In the genomic region with DNA sequence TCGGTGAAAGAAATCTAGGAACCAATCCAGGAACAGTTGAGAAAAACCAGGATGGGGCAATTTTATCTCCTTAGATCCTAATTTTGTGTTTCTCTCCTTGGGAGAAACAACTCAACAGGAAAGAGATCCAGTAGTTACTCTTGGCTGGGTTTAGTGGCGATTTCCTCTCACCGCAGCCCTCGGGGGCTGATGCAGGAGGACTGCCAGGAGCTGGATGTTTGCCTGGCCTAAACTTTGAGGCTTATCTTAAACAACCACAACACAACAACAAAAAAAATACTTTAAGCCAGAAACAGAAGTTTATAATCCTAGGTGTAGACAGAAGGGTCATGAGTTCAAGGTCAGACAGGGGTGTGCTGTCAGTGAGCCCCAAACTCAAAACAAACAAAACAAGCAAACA, we compare ENCODE assay signal across 25 mouse cellular contexts. TPM values are rescaled to one million over a fixed set of nuclear protein-coding genes. Genes with fewer than 3 reads are reported as not detected.
"Had no signal": no experiment of that assay in that cellular context is flagged by ENCODE, and none has a peak within 500 bp of the region (broad histone marks: within the 10 kb centered on the region; RNA-seq: fewer than 3 reads in every experiment).

No protein-coding gene starts in this region.

- H3K4me2 ChIP-seq: limb, embryonic 12.5 days; liver, embryonic 13.5 days; lung, embryonic 15.5 days; midbrain, embryonic 11.5 days; midbrain, embryonic 15.5 days; neural tube, embryonic 12.5 days; stomach, embryonic 15.5 days had no signal

- H3K4me1 ChIP-seq: limb, embryonic 12.5 days; lung, embryonic 15.5 days; stomach, embryonic 15.5 days had no signal

- H3K4me3 ChIP-seq: limb, embryonic 12.5 days; liver, embryonic 13.5 days; lung, embryonic 15.5 days; megakaryocyte, embryonic 14.5 days; midbrain, embryonic 15.5 days; neural tube, embryonic 12.5 days; stomach, embryonic 15.5 days had no signal

- H3K27ac ChIP-seq: limb, embryonic 12.5 days; liver, embryonic 13.5 days; lung, embryonic 15.5 days; macrophage; midbrain, embryonic 15.5 days; neural tube, embryonic 12.5 days; stomach, embryonic 15.5 days had no signal

- H3K36me3 ChIP-seq: limb, embryonic 12.5 days; liver, embryonic 13.5 days; lung, embryonic 15.5 days; midbrain, embryonic 15.5 days; neural tube, embryonic 12.5 days; stomach, embryonic 15.5 days had no signal

- ATAC-seq: liver, postnatal 0 days; midbrain, embryonic 15.5 days had no signal

- H3K27me3 ChIP-seq: limb, embryonic 12.5 days; liver, embryonic 13.5 days; lung, embryonic 15.5 days; midbrain, embryonic 15.5 days; neural tube, embryonic 12.5 days; stomach, embryonic 15.5 days had no signal

- H3K9ac ChIP-seq: limb, embryonic 12.5 days; liver, embryonic 13.5 days; liver, postnatal 0 days; lung, embryonic 15.5 days; midbrain, embryonic 15.5 days; neural tube, embryonic 12.5 days; stomach, embryonic 15.5 days had no signal

- H3K9me3 ChIP-seq: limb, embryonic 12.5 days; liver, embryonic 13.5 days; lung, embryonic 15.5 days; megakaryocyte, embryonic 14.5 days; midbrain, embryonic 15.5 days; neural tube, embryonic 12.5 days; stomach, embryonic 15.5 days had no signal

- DNase-seq: kidney, adult 9 months; kidney, postnatal 14 days; layer of hippocampus, postnatal 36 days; liver; liver, embryonic 13.5 days; liver, postnatal 0 days; lung, postnatal 14 days; right cerebral cortex, postnatal 14 days; thymus, postnatal 4 days had no signal

RNA-seq across cellular contexts. Expression of a gene that starts 3.6 kb away (rescaled TPM):
- total RNA-seq: layer of hippocampus, adult 8-10 months; layer of hippocampus, postnatal 36 days; left cerebral cortex, adult 8-10 months; left cerebral cortex, postnatal 36 days; neutrophil, adult 5-6 weeks had no signal
- polyA plus RNA-seq: large intestine, adult 2 months; limb, embryonic 12.5 days; lung, embryonic 15.5 days; macrophage; midbrain, embryonic 11.5 days; midbrain, embryonic 15.5 days; neural tube, embryonic 12.5 days; spleen, adult 2 months; testis, adult 2 months had no signal

RNA-seq across cellular contexts. Expression of a gene that starts 39.3 kb away (rescaled TPM):
- total RNA-seq: layer of hippocampus, postnatal 36 days; left cerebral cortex, adult 8-10 months; left cerebral cortex, postnatal 36 days had no signal
- polyA plus RNA-seq: large intestine, adult 2 months; limb, embryonic 12.5 days; liver, embryonic 13.5 days; liver, postnatal 0 days; macrophage; midbrain, embryonic 11.5 days; midbrain, embryonic 15.5 days; neural tube, embryonic 12.5 days; spleen, adult 2 months; stomach, embryonic 15.5 days had no signal

RNA-seq across cellular contexts. Expression of a gene that starts 41.6 kb away (rescaled TPM):
- total RNA-seq: monocyte, adult 5-6 weeks; neutrophil, adult 5-6 weeks had no signal
- polyA plus RNA-seq: limb, embryonic 12.5 days; macrophage; midbrain, embryonic 15.5 days; neural tube, embryonic 12.5 days; spleen, adult 2 months had no signal
